Mouse (Mus musculus) kidney, postnatal 0 days (tissue): ENCODE measurements at regions not wholly inside any gene's neighbourhood (a gene's known extent, or its start where the extent isn't known, plus 50 kb on each side); places are given as distances from the start of the nearest gene placed in this dataset.
A peak's percentile ranks its signal among the peaks of the same experiment; 100 is the strongest.

ENCODE experiments used
- ATAC-seq: fragments of 200-750 bp; cut with Nextera tagmentation; replicated peaks from 2 replicates; pipeline ENCODE4 v1.8.0; 2017; ENCODE audit warnings: low read depth, moderate number of reproducible peaks, moderate TSS enrichment, moderate library complexity; ENCODE audit not compliant: low FRiP score
- DNase-seq: peaks from one replicate; pipeline ENCODE4 v3.0.0-alpha.2; 2016; ENCODE audit warnings: low spot score
- H3K27ac ChIP-seq: fragments of 300-500 bp; sonication (generic); 2 replicates; pipeline ENCODE4 v1.5.1; 2014; ENCODE audit warnings: mild to moderate bottlenecking
- H3K27me3 ChIP-seq: fragments of 300-500 bp; sonication (generic); 2 replicates; pipeline ENCODE4 v1.6.1; 2014; ENCODE audit warnings: low read length, mixed read lengths; ENCODE audit not compliant: insufficient read depth
- H3K36me3 ChIP-seq: fragments of 300-500 bp; sonication (generic); 2 replicates; pipeline ENCODE4 v1.6.1; 2014; ENCODE audit warnings: low read length, mixed read lengths; ENCODE audit not compliant: insufficient read depth
- H3K4me1 ChIP-seq: fragments of 300-500 bp; sonication (generic); replicated peaks from 2 replicates; pipeline ENCODE4 v1.6.1; 2014; ENCODE audit warnings: antibody characterized with exemption, low read length, mixed read lengths; ENCODE audit not compliant: insufficient read depth
- H3K4me2 ChIP-seq: fragments of 300-500 bp; sonication (generic); 2 replicates; pipeline ENCODE4 v1.6.1; 2014; ENCODE audit warnings: mild to moderate bottlenecking, low read length, moderate library complexity, mixed read lengths
- H3K4me3 ChIP-seq: fragments of 300-500 bp; sonication (generic); replicated peaks from 2 replicates; pipeline ENCODE4 v1.5.1; 2014; ENCODE audit warnings: low read depth, low read length
- H3K9ac ChIP-seq: fragments of 300-500 bp; sonication (generic); 2 replicates; pipeline ENCODE4 v1.6.1; 2014; ENCODE audit warnings: low read depth, low read length
- H3K9me3 ChIP-seq: fragments of 300-500 bp; sonication (generic); replicated peaks from 2 replicates; pipeline ENCODE4 v1.6.1; 2016; ENCODE audit warnings: low read length, inconsistent platforms, mixed read lengths
- CTCF ChIP-seq: IDR thresholded peaks from 2 replicates; pipeline ENCODE4 v1.5.1; 2016; ENCODE audit warnings: antibody characterized with exemption, low read depth, mild to moderate bottlenecking, moderate library complexity
- WGBS: fragments of 180-500 bp; shearing (Covaris S2); extraction: QIAGEN DNeasy Blood & Tissue Kit; methylation state at CpG from one replicate; pipeline ENCODE4 v1.1.7; 2014; 5-methylcytosine and 5-hydroxymethylcytosine counted together

GRCm38 (mm10) chr3:99515751-99516150, 275.6 kb downstream of the Tbx15 start:
- TF ChIP-seq CTCF: no peak

GRCm38 (mm10) chr3:99560917-99561316, 320.7 kb downstream of the Tbx15 start:
- H3K9ac ChIP-seq: no peak overlapping the region
- no peak for TF ChIP-seq CTCF
- no peaks in the 10 kb centered on the region for H3K27me3 ChIP-seq
- H3K4me2 ChIP-seq: no peak overlapping the region
- no peaks in the 10 kb centered on the region for H3K4me1 ChIP-seq
- 57% methylated on average over 1 of the region's 1 CpGs for WGBS
- no peak overlapping the region for H3K4me3 ChIP-seq
- H3K9me3 ChIP-seq: no peaks in the 10 kb centered on the region
- ATAC-seq (no peak), DNase-seq (no peak)
- H3K27ac ChIP-seq: no peak overlapping the region
- H3K36me3 ChIP-seq: no peaks in the 10 kb centered on the region

More at GRCm38 (mm10) chr3:99515751-99516150, 275.6 kb downstream of the Tbx15 start:
- Histone ChIP-seq H3K27me3 (no peaks in the 10 kb centered on the region), H3K27ac (no peak overlapping the region), H3K36me3 (no peaks in the 10 kb centered on the region), H3K4me3 (no peak overlapping the region), H3K9me3 (no peaks in the 10 kb centered on the region), H3K9ac (no peak overlapping the region), H3K4me1 (no peaks in the 10 kb centered on the region), H3K4me2 (no peak overlapping the region)
- WGBS: 97% methylated on average over 8 of the region's 8 CpGs
- ATAC-seq (no peak), DNase-seq (no peak)

- peak; percentile 14 for DNase-seq
- no peaks in the 10 kb centered on the region for H3K4me1 ChIP-seq
- H3K9me3 ChIP-seq: no peaks in the 10 kb centered on the region
- no peaks in the 10 kb centered on the region for H3K36me3 ChIP-seq
- no peak for TF ChIP-seq CTCF
- no peak overlapping the region for H3K4me2 ChIP-seq
- WGBS: 27% methylated on average over 6 of the region's 6 CpGs
- H3K4me3 ChIP-seq: no peak overlapping the region
- H3K27me3 ChIP-seq: no peaks in the 10 kb centered on the region
- no peak for ATAC-seq
- no peak overlapping the region for H3K27ac ChIP-seq
- no peak overlapping the region for H3K9ac ChIP-seq
Observed at GRCm38 (mm10) chr3:99573335-99573976, 311.8 kb upstream of the Spag17 start.

- no peak for ATAC-seq
- no peak for DNase-seq
- Histone ChIP-seq H3K9me3 (no peaks in the 10 kb centered on the region), H3K36me3 (no peaks in the 10 kb centered on the region), H3K9ac (no peak overlapping the region), H3K4me3 (no peak overlapping the region), H3K4me1 (no peaks in the 10 kb centered on the region), H3K4me2 (no peak overlapping the region), H3K27ac (no peak overlapping the region), H3K27me3 (no peaks in the 10 kb centered on the region)
- TF ChIP-seq CTCF: no peak
- 37% methylated on average over 3 of the region's 3 CpGs for WGBS
Observed at GRCm38 (mm10) chr3:99573977-99574373, 311.2 kb upstream of the Spag17 start.

DNA sequence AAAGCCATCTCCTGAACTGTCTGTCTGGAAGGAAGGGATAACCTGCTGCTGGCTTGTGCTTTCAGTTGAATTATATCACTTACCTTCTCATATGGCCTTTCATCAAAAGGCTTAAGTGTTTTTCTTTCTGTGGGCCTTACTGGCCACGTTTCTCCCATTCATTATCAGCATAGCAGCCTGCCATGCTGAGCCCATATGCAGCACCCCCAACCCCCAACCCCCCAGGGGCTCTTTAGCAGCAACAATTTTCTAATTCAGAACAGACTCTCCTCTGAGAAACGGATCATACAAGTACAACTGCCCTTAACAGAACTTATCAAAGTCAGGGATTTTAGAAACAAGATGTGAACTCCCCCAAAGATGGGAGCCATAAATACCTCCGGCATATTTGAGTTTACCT, 282.5 kb upstream of the Spag17 start:
- DNase-seq: no peak
- no peaks in the 10 kb centered on the region for H3K9me3 ChIP-seq
- no peak for TF ChIP-seq CTCF
- no peaks in the 10 kb centered on the region for H3K36me3 ChIP-seq
- H3K27me3 ChIP-seq: no peaks in the 10 kb centered on the region
- WGBS: 35% methylated on average over 3 of the region's 3 CpGs
- H3K4me3 ChIP-seq: no peak overlapping the region
- H3K27ac ChIP-seq: no peak overlapping the region
- no peak overlapping the region for H3K4me2 ChIP-seq
- ATAC-seq: no peak
- H3K4me1 ChIP-seq: no peaks in the 10 kb centered on the region
- no peak overlapping the region for H3K9ac ChIP-seq

DNA sequence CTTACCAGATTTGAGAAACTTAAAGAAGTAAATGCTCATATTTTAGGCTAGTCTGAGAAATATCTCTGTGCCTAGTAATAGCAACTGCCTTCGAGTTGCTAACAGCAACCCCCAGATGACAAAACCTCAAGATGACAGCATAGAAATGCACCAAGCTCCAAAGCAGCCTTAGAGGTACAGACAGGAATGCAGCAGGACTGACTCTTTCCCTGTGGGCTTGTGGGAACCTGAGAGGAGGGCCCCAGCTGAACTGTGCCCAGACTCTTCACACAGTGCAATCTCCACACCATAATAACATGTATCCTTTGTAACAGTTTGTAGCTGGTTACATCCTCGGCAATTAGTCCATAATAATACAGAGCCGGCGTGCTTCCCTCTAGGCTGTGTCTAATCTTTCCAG, 252.9 kb upstream of the Spag17 start:
- no peak overlapping the region for H3K4me2 ChIP-seq
- H3K27ac ChIP-seq: no peak overlapping the region
- no peaks in the 10 kb centered on the region for H3K27me3 ChIP-seq
- WGBS: 80% methylated on average over 4 of the region's 4 CpGs
- H3K4me1 ChIP-seq: no peaks in the 10 kb centered on the region
- no peaks in the 10 kb centered on the region for H3K36me3 ChIP-seq
- no peak for DNase-seq
- H3K9ac ChIP-seq: no peak overlapping the region
- no peak for TF ChIP-seq CTCF
- H3K4me3 ChIP-seq: no peak overlapping the region
- no peak for ATAC-seq
- H3K9me3 ChIP-seq: no peaks in the 10 kb centered on the region
